Mouse (Mus musculus) heart, adult 2 months (tissue): ENCODE data around the gene Parg.

Experiments
- CTCF ChIP-seq: fragments of 200-600 bp; IDR thresholded peaks from 2 replicates; pipeline ENCODE4 v1.8.1; 2022; ENCODE audit warnings: antibody characterized with exemption, mild to moderate bottlenecking, moderate library complexity
- EP300 ChIP-seq: fragments of 200-500 bp; IDR thresholded peaks from 2 replicates; pipeline ENCODE4 v1.6.1; 2011; ENCODE audit warnings: low read depth, low read length, control low read depth; ENCODE audit not compliant: insufficient read depth

DNA sequence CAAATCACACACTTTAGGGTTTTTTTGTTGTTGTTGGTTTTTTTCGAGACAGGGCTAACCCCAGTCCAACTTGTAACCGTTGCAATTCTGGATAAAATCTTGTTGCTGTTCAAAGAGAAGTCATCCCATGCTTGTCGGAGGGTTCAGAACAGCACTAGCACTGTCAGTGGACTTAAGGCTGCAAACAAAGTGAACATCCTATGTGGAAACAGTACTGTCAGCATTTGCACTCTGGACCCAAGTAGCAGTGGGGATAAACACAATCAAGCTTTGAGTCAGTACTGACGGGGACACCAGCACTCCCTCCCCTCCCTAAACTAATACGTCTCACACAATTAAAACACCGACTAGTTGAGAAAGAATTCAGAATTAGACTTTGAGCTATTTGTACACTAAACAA lies 20.9 kb upstream of the Parg start:
- TF ChIP-seq EP300 = no peak
- TF ChIP-seq CTCF = no peak
